Mouse (Mus musculus): ENCODE measurements around the gene Ctso. TPM values are rescaled to one million over a fixed set of nuclear protein-coding genes. Genes with fewer than 3 reads are reported as not detected.
A peak's percentile ranks its signal among the peaks of the same experiment; 100 is the strongest.

Gene Ctso
- polyA plus RNA-seq, 1 experiment from 2014 or later = 13.6 TPM

DNA sequence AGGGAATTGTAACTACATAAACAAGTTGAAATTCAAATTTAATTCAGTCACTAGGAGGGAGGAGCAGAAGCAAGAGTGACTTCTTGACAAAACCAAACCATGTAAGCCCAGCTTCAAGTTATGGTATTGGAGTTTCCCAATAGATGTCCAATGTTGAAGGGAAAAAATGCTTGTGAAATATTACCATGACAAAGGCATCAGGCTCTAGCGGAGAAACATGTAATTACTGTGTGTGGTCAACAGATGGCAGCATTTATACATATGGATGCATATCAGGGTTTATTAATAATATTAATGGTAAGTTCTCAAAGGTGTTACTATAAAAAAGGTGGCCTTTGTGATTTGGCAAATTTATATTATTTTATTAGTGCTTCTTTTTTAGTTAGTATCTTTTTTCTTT lies 63.6 kb downstream of the Ctso start:
- H3K9me3 ChIP-seq (ENCODE audit: control insufficient read depth, low read length) = no peaks in the 10 kb centered on the region; the same call in 1 of the 2 replicates
- H3K4me3 ChIP-seq (ENCODE audit: low read length) = no peak overlapping the region
- 3% methylated on average over 1 of the region's 1 CpGs for WGBS
- no peaks in the 10 kb centered on the region for H3K36me3 ChIP-seq (ENCODE audit: control insufficient read depth, insufficient read depth, low read length)
- ATAC-seq = 0 out of 2 replicates have a peak, but pooled peaks have one; percentile 34
- no peaks in the 10 kb centered on the region for H3K4me1 ChIP-seq (ENCODE audit: control insufficient read depth, insufficient read depth, low read depth, low read length)
- H3K27me3 ChIP-seq (replicated peaks; ENCODE audit: control insufficient read depth, insufficient read depth, low read length) = no peaks in the 10 kb centered on the region
- no peak overlapping the region for H3K27ac ChIP-seq (ENCODE audit: low read depth, low read length)
- no peak overlapping the region for H3K9ac ChIP-seq (ENCODE audit: low read depth, low read length)
- H3K4me2 ChIP-seq (ENCODE audit: low read length) = no peak overlapping the region

Other genes with a start within 250 kb of the Ctso start
- 0.04 and 0.06 TPM in 2 replicates for gene Tdo2, start 43.6 kb downstream of the Ctso start, polyA plus RNA-seq (2015; fragmentation: Nextera tagmentation; extraction: Ambion mirVana)
- gene Asic5, start 49.7 kb downstream of the Ctso start, polyA plus RNA-seq (2015; fragmentation: Nextera tagmentation; extraction: Ambion mirVana) = not detected in 2 replicates
- gene Gucy1b1, start 142.1 kb downstream of the Ctso start, polyA plus RNA-seq (2015; fragmentation: Nextera tagmentation; extraction: Ambion mirVana) = 63.0 and 74.0 TPM in 2 replicates
- gene Gucy1a1, start 213.2 kb downstream of the Ctso start, polyA plus RNA-seq (2015; fragmentation: Nextera tagmentation; extraction: Ambion mirVana) = 29.3 and 30.0 TPM in 2 replicates